Mouse (Mus musculus) hindbrain, embryonic 14.5 days (tissue): ENCODE results near the gene Map1s. TPM values are rescaled to one million over a fixed set of nuclear protein-coding genes. Genes with fewer than 3 reads are reported as not detected.
A peak's percentile ranks its signal among the peaks of the same experiment; 100 is the strongest.

Experiments
- ATAC-seq: fragments of 200-750 bp; cut with Nextera tagmentation; 2 replicates; pipeline ENCODE4 v1.8.0; 2017; ENCODE audit warnings: moderate number of reproducible peaks, mild to moderate bottlenecking, moderate TSS enrichment, moderate library complexity; ENCODE audit not compliant: low FRiP score
- DNase-seq: peaks from one replicate; pipeline ENCODE4 v3.0.0-alpha.2; 2015; ENCODE audit warnings: low spot score
- H3K27ac ChIP-seq: fragments of 300-500 bp; sonication (generic); 2 replicates; pipeline ENCODE4 v1.5.1; 2014; ENCODE audit warnings: mild to moderate bottlenecking, moderate library complexity
- H3K27me3 ChIP-seq: fragments of 300-500 bp; sonication (generic); 2 replicates; pipeline ENCODE4 v1.6.1; 2014; ENCODE audit warnings: mild to moderate bottlenecking, low read length, mixed read lengths; ENCODE audit not compliant: control insufficient read depth, insufficient read depth
- H3K36me3 ChIP-seq: fragments of 300-500 bp; sonication (generic); replicated peaks from 2 replicates; pipeline ENCODE4 v1.6.1; 2014; ENCODE audit not compliant: control insufficient read depth, insufficient read depth
- H3K4me1 ChIP-seq: fragments of 300-500 bp; sonication (generic); replicated peaks from 2 replicates; pipeline ENCODE4 v1.6.1; 2014; ENCODE audit warnings: antibody characterized with exemption, low read length, mixed read lengths; ENCODE audit not compliant: control insufficient read depth, insufficient read depth
- H3K4me2 ChIP-seq: fragments of 300-500 bp; sonication (generic); replicated peaks from 2 replicates; pipeline ENCODE4 v1.6.1; 2014; ENCODE audit warnings: mild to moderate bottlenecking, moderate library complexity
- H3K4me3 ChIP-seq: fragments of 300-500 bp; sonication (generic); replicated peaks from 2 replicates; pipeline ENCODE4 v1.5.1; 2014; ENCODE audit warnings: mild to moderate bottlenecking, low read length
- H3K9ac ChIP-seq: fragments of 300-500 bp; sonication (generic); 2 replicates; pipeline ENCODE4 v1.6.1; 2014
- H3K9me3 ChIP-seq: fragments of 300-500 bp; sonication (generic); 2 replicates; pipeline ENCODE4 v1.6.1; 2016; ENCODE audit warnings: low read length; ENCODE audit not compliant: control insufficient read depth
- WGBS: fragments of 180-500 bp; shearing (Covaris S2); extraction: QIAGEN DNeasy Blood & Tissue Kit; methylation state at CpG from one replicate; pipeline ENCODE4 v1.1.7; 2014; 5-methylcytosine and 5-hydroxymethylcytosine counted together
- polyA plus RNA-seq: library from polyadenylated mRNA; unstranded; fragments of >200 nt; fragmentation: Nextera tagmentation; extraction: Ambion mirVana; gene quantifications from 2 replicates; pipeline ENCODE4 v1.2.1, GENCODE M21; 2014

Gene Map1s
- 49.6 and 51.4 TPM in 2 replicates for polyA plus RNA-seq

GRCm38 (mm10) chr8:70905831-70906736, at the start of gene Map1s:
TSS of gene Map1s (plus strand) at chr8:70905932.
- H3K4me1 ChIP-seq, result peaks cover 9% of the 10 kb centered on the region
- H3K27me3 ChIP-seq, result peaks cover 3% of the 10 kb centered on the region; the same call in 1 of the 2 replicates
- no peaks in the 10 kb centered on the region for H3K9me3 ChIP-seq
- under 1% methylated on average over 82 of the region's 86 CpGs for WGBS
- H3K27ac ChIP-seq, result peak within 1 kb of the TSS; percentile 89
- DNase-seq, result peak; percentile 92
- ATAC-seq, result peak; percentile 94
- H3K36me3 ChIP-seq, result no peaks in the 10 kb centered on the region
- peak within 1 kb of the TSS; percentile 74 for H3K4me2 ChIP-seq
- peak within 1 kb of the TSS; percentile 76 for H3K4me3 ChIP-seq
- H3K9ac ChIP-seq, result peak within 1 kb of the TSS; percentile 90

GRCm38 (mm10) chr8:70856028-70856427, 49.7 kb upstream of the Map1s start:
- Histone ChIP-seq H3K27ac (no peak overlapping the region), H3K4me1 (peaks cover 19% of the 10 kb centered on the region), H3K4me2 (peak overlapping the region; percentile 76; the same call in 1 of the 2 replicates), H3K36me3 (peaks cover 10% of the 10 kb centered on the region; the same call in 1 of the 2 replicates), H3K4me3 (peak overlapping the region; percentile 41; the same call in 1 of the 2 replicates), H3K9me3 (no peaks in the 10 kb centered on the region), H3K27me3 (no peaks in the 10 kb centered on the region), H3K9ac (0 out of 2 replicates have a peak overlapping the region, but pooled peaks have one; percentile 70)
- 69% methylated on average over 5 of the region's 5 CpGs for WGBS
- DNase-seq (no peak), ATAC-seq (no peak)

GRCm38 (mm10) chr8:70856541-70857197, 49.1 kb upstream of the Map1s start:
- H3K9ac ChIP-seq, result peak overlapping the region; percentile 70
- no peaks in the 10 kb centered on the region for H3K9me3 ChIP-seq
- H3K4me3 ChIP-seq, result peak overlapping the region; percentile 41
- peaks cover 19% of the 10 kb centered on the region for H3K4me1 ChIP-seq
- H3K27ac ChIP-seq, result no peak overlapping the region
- no peaks in the 10 kb centered on the region for H3K27me3 ChIP-seq
- WGBS, result 8% methylated on average over 29 of the region's 33 CpGs
- peaks cover 10% of the 10 kb centered on the region; the same call in 1 of the 2 replicates for H3K36me3 ChIP-seq
- DNase-seq (peak; percentile 70), ATAC-seq (peak; percentile 82)
- peak overlapping the region; percentile 76 for H3K4me2 ChIP-seq

GRCm38 (mm10) chr8:70857516-70857915, 48.2 kb upstream of the Map1s start:
- H3K9me3 ChIP-seq, result no peaks in the 10 kb centered on the region
- peaks cover 9% of the 10 kb centered on the region; the same call in 1 of the 2 replicates for H3K36me3 ChIP-seq
- DNase-seq (no peak), ATAC-seq (no peak)
- H3K27me3 ChIP-seq, result no peaks in the 10 kb centered on the region
- no peak overlapping the region for H3K27ac ChIP-seq
- WGBS, result 7% methylated on average over 4 of the region's 4 CpGs
- peaks cover 26% of the 10 kb centered on the region for H3K4me1 ChIP-seq
- no peak overlapping the region for H3K4me2 ChIP-seq
- 0 out of 2 replicates have a peak overlapping the region, but pooled peaks have one; percentile 17 for H3K9ac ChIP-seq
- no peak overlapping the region for H3K4me3 ChIP-seq

GRCm38 (mm10) chr8:70862824-70863641, 42.7 kb upstream of the Map1s start, which contains the start of gene Kcnn1:
TSS of gene Kcnn1 (minus strand) at chr8:70863258.
- Histone ChIP-seq H3K4me3 (peak within 1 kb of the TSS; percentile 44), H3K9me3 (no peaks in the 10 kb centered on the region), H3K27me3 (no peaks in the 10 kb centered on the region), H3K36me3 (peaks cover 5% of the 10 kb centered on the region; the same call in 1 of the 2 replicates), H3K27ac (peak within 1 kb of the TSS; percentile 96), H3K4me2 (peak within 1 kb of the TSS; percentile 79), H3K9ac (peak within 1 kb of the TSS; percentile 75), H3K4me1 (peaks cover 42% of the 10 kb centered on the region)
- ATAC-seq (no peak), DNase-seq (peak; percentile 34)
- WGBS, result under 1% methylated on average over 55 of the region's 55 CpGs

GRCm38 (mm10) chr8:70863956-70864711, 41.6 kb upstream of the Map1s start:
- ATAC-seq (no peak), DNase-seq (peak; percentile 43)
- Histone ChIP-seq H3K9me3 (no peaks in the 10 kb centered on the region), H3K36me3 (peaks cover 7% of the 10 kb centered on the region; the same call in 1 of the 2 replicates), H3K4me2 (peak overlapping the region; percentile 79), H3K27ac (peak overlapping the region; percentile 96), H3K27me3 (no peaks in the 10 kb centered on the region), H3K4me3 (peak overlapping the region; percentile 44), H3K4me1 (peaks cover 45% of the 10 kb centered on the region), H3K9ac (peak overlapping the region; percentile 75)
- WGBS, result under 1% methylated on average over 46 of the region's 46 CpGs

- H3K4me1 ChIP-seq, result peaks cover 48% of the 10 kb centered on the region
- under 1% methylated on average over 24 of the region's 24 CpGs for WGBS
These were observed 41.0 kb upstream of the Map1s start for GRCm38 (mm10) chr8:70864712-70865221.

More at GRCm38 (mm10) chr8:70864712-70865221, 41.0 kb upstream of the Map1s start:
- peak overlapping the region; percentile 44 for H3K4me3 ChIP-seq
- no peaks in the 10 kb centered on the region for H3K9me3 ChIP-seq
- DNase-seq (peak; percentile 60), ATAC-seq (peak; percentile 6)
- peaks cover 7% of the 10 kb centered on the region; the same call in 1 of the 2 replicates for H3K36me3 ChIP-seq
- peak overlapping the region; percentile 75 for H3K9ac ChIP-seq
- no peaks in the 10 kb centered on the region for H3K27me3 ChIP-seq
- H3K4me2 ChIP-seq, result peak overlapping the region; percentile 79
- H3K27ac ChIP-seq, result peak overlapping the region; percentile 96
